Mouse (Mus musculus) spleen, adult 2 months (tissue): Measurements from ENCODE around the gene Trp53rka.

Experiments
- CTCF ChIP-seq: fragments of 200-500 bp; IDR thresholded peaks from 2 replicates; pipeline ENCODE4 v1.5.1; 2011; ENCODE audit warnings: mild to moderate bottlenecking, inconsistent platforms; ENCODE audit not compliant: insufficient read depth, insufficient read length, insufficient replicate concordance; ENCODE audit errors: extremely low read depth
- POLR2A ChIP-seq: fragments of 200-500 bp; IDR thresholded peaks from 2 replicates; pipeline ENCODE4 v1.6.1; 2011; ENCODE audit warnings: low read depth, low read length, inconsistent platforms

DNA sequence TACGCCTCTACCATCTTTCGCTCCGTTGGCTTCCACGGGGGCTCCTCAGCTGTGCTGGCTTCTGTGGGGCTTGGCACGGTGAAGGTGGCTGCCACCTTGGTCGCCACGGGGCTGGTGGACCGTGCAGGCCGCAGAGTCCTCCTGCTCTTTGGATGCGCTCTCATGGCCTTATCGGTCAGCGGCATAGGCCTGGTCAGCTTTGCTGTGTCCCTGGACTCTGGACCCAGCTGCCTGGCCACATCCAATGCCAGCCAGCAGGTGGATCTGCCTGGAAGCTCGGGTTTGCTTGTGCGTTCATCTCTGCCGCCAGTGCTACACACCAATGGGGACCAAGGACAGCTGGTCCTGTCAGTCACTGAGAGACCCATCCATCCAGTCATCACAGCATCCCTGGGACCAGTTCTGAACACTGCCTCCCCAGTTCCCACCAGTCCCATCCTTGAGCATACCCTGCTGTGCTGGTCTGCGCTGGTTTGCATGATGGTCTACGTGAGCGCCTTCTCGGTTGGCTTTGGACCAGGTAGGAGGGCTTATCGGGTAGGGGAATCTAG lies 22.1 kb upstream of the Trp53rka start:
- no peak for TF ChIP-seq CTCF
- TF ChIP-seq POLR2A: no peak
